Mouse (Mus musculus) embryonic facial prominence, embryonic 11.5 days (tissue): ENCODE results near the gene Adcy10. TPM values are rescaled to one million over a fixed set of nuclear protein-coding genes. Genes with fewer than 3 reads are reported as not detected.
A peak's percentile ranks its signal among the peaks of the same experiment; 100 is the strongest.

ENCODE experiments used
- ATAC-seq: fragments of 200-750 bp; cut with Nextera tagmentation; replicated peaks from 2 replicates; pipeline ENCODE4 v1.8.0; 2017; ENCODE audit warnings: low read depth; ENCODE audit not compliant: insufficient number of reproducible peaks, low FRiP score, low TSS enrichment
- DNase-seq: peaks from one replicate; pipeline ENCODE4 v3.0.0-alpha.2; 2015; ENCODE audit warnings: low spot score
- H3K27ac ChIP-seq: fragments of 300-500 bp; sonication (generic); replicated peaks from 2 replicates; pipeline ENCODE4 v1.5.1; 2014; ENCODE audit warnings: mild to moderate bottlenecking, low read depth, low read length, control low read depth
- H3K27me3 ChIP-seq: fragments of 300-500 bp; sonication (generic); 2 replicates; pipeline ENCODE4 v1.6.1; 2014; ENCODE audit warnings: mild to moderate bottlenecking, low read length, moderate library complexity, mixed read lengths; ENCODE audit not compliant: control insufficient read depth, insufficient read depth
- H3K36me3 ChIP-seq: fragments of 300-500 bp; sonication (generic); replicated peaks from 2 replicates; pipeline ENCODE4 v1.6.1; 2014; ENCODE audit warnings: low read depth, mild to moderate bottlenecking, low read length, moderate library complexity, mixed read lengths; ENCODE audit not compliant: control insufficient read depth, insufficient read depth
- H3K4me1 ChIP-seq: fragments of 300-500 bp; sonication (generic); 2 replicates; pipeline ENCODE4 v1.6.1; 2014; ENCODE audit warnings: low read length, mixed read lengths; ENCODE audit not compliant: control insufficient read depth, insufficient read depth
- H3K4me2 ChIP-seq: fragments of 300-500 bp; sonication (generic); 2 replicates; pipeline ENCODE4 v1.6.1; 2014; ENCODE audit warnings: low read depth, mild to moderate bottlenecking, control low read depth, low read length, moderate library complexity
- H3K4me3 ChIP-seq: fragments of 300-500 bp; sonication (generic); 2 replicates; pipeline ENCODE4 v1.5.1; 2014; ENCODE audit warnings: low read depth, low read length, control low read depth
- H3K9ac ChIP-seq: fragments of 300-500 bp; sonication (generic); replicated peaks from 2 replicates; pipeline ENCODE4 v1.6.1; 2014; ENCODE audit warnings: mild to moderate bottlenecking, control low read depth, low read length
- H3K9me3 ChIP-seq: fragments of 300-500 bp; sonication (generic); replicated peaks from 2 replicates; pipeline ENCODE4 v1.6.1; 2016; ENCODE audit warnings: mild to moderate bottlenecking, low read length, inconsistent platforms, mixed read lengths; ENCODE audit not compliant: control insufficient read depth
- WGBS: fragments of 180-500 bp; shearing (Covaris S2); extraction: QIAGEN DNeasy Blood & Tissue Kit; methylation state at CpG from one replicate; pipeline ENCODE4 v1.1.7; 2014; 5-methylcytosine and 5-hydroxymethylcytosine counted together
- polyA plus RNA-seq: library from polyadenylated mRNA; unstranded; fragments of >200 nt; fragmentation: Nextera tagmentation; extraction: Ambion mirVana; gene quantifications from 2 replicates; pipeline ENCODE4 v1.2.1, GENCODE M21; 2014

Gene Adcy10
- polyA plus RNA-seq, 1 experiment from 2014 or later: not detected

DNA sequence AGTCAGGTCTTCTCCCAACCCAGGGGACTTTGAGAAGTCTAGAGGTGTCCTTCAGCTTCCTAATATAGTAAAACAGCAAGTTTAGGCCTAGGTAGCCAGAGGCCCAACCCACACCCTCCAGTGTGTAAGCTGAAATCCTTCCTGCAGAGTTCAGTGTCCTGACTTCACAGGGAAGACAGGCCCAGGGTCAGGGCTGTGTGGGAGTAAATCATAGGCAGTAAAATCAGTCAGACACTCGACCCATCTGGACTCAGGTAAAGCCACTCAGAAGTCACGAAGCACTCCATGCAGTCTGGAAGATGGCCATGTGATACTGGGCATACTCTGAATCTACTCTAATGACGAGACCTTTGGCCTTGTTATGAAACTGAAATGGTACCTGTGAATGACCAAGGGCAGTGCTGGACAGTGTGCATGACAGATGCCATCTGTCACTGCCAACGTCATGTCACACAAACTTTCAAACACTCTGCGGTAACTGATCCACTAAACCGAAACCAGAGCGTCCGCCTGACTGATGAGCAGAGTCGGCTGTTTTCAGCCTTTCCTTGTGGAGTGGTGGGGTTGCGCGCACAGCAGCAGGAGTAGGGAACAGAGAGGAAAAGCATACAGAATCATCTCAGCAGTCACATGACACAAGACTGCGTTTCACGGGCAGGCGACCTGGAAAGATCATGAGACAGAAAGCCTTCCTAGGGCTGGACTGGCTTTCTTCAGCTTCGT is 109.9 kb downstream of the Adcy10 start:
- Histone ChIP-seq H3K36me3 (no peaks in the 10 kb centered on the region; the same call in 1 of the 2 replicates), H3K9me3 (no peaks in the 10 kb centered on the region), H3K27me3 (no peaks in the 10 kb centered on the region), H3K9ac (no peak overlapping the region), H3K27ac (no peak overlapping the region), H3K4me1 (no peaks in the 10 kb centered on the region), H3K4me3 (no peak overlapping the region), H3K4me2 (no peak overlapping the region)
- ATAC-seq (no peak), DNase-seq (no peak)
- WGBS: 86% methylated on average over 15 of the region's 15 CpGs

DNA sequence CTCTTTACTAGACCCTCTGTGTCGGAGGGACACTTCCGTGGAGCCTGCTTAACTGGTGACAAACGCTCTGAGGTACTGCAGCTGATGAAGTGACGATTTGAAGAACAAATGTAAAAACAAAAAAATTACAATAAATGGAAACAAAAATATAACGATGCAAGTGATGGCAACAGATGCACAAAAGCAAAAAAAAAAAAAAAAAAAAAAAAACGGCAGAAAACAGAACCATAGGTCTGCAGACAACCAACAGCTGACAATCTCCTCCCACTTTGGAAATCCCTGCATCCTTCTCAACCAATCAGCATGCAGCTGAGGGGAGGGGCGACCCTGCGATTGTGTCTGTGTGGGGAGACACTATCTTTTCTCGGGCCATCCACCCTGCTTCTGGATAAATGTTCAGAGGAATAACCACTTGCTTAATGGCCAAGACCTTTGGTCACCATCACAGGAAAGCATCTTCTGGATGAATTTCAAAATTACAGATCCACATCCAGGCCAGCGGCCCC is 116.8 kb downstream of the Adcy10 start:
- ATAC-seq (no peak), DNase-seq (no peak)
- Histone ChIP-seq H3K27ac (no peak overlapping the region), H3K4me1 (no peaks in the 10 kb centered on the region), H3K36me3 (peaks cover 5% of the 10 kb centered on the region), H3K4me2 (no peak overlapping the region), H3K27me3 (no peaks in the 10 kb centered on the region), H3K9ac (no peak overlapping the region), H3K4me3 (no peak overlapping the region), H3K9me3 (no peaks in the 10 kb centered on the region)
- WGBS: 83% methylated on average over 10 of the region's 10 CpGs

DNA sequence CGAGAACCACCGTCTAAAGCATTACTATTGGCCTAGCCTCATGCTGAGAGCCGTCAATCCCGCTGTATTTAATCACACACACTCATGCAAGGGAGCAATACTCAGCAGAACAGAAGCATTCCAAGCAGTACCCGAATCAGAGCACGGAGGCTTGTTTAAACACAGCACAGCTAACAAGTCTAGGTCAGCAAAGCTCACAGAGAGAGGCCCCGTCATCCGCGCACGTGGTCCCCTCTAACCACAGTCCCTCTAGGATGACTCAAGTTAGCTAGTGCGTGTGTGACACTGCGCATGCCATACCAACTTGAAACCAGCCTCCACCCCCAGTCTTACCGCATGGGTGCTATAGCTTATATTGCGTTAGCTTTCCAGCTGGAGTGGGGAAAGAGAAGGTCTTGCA is 118.2 kb downstream of the Adcy10 start:
- no peak for DNase-seq
- Histone ChIP-seq H3K27ac (no peak overlapping the region), H3K9ac (no peak overlapping the region), H3K4me1 (no peaks in the 10 kb centered on the region), H3K4me3 (no peak overlapping the region), H3K9me3 (no peaks in the 10 kb centered on the region), H3K36me3 (peaks cover 5% of the 10 kb centered on the region), H3K27me3 (no peaks in the 10 kb centered on the region), H3K4me2 (no peak overlapping the region)
- ATAC-seq: no peak
- 94% methylated on average over 14 of the region's 14 CpGs for whole genome bisulfite sequencing

DNA sequence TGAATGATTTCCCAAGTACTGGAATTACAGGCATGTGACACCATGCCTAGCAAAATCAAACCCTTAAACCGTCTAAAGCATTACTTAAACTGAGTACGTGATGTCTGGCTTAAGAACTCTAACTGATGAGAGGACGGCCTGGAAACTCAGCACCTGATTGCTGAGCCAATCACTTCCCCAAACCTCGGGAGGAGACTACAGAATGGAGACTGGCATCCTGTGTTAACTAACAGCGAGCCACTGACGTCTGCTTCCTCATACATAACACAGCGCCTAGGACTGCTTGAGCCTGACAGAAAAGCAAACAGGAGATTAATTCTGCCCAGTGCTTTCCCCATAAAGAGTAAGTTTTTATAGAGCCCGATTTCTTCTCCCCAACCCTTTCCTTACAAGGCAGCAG is 119.2 kb downstream of the Adcy10 start:
- Histone ChIP-seq H3K27ac (no peak overlapping the region), H3K4me2 (no peak overlapping the region), H3K27me3 (no peaks in the 10 kb centered on the region), H3K4me3 (no peak overlapping the region), H3K9me3 (no peaks in the 10 kb centered on the region), H3K36me3 (peaks cover 5% of the 10 kb centered on the region), H3K4me1 (no peaks in the 10 kb centered on the region), H3K9ac (no peak overlapping the region)
- no peak for ATAC-seq
- no peak for DNase-seq
- 90% methylated on average over 8 of the region's 8 CpGs for WGBS

DNA sequence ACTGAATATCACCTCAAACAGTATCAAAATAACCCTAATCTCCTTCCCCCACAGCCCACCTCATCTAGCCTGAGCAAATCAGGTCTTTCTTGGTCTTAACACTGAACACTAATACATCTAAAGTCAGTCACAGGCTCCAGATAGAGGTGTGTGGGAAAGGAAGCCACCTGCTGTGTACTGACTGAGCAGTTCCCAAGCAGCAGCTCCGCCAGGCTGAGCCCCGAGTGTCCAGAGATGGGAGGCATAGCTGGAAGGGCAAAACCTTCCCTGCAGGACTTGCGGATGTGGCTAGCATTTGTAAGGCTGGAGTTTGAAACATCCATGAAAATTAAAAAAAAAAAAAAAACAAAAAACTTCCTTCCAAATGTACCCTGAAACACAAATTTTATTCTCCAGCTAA is 120.1 kb downstream of the Adcy10 start:
- 87% methylated on average over 3 of the region's 3 CpGs for WGBS
- no peak overlapping the region for H3K4me3 ChIP-seq
- DNase-seq: no peak
- no peaks in the 10 kb centered on the region for H3K4me1 ChIP-seq
- peaks cover 5% of the 10 kb centered on the region for H3K36me3 ChIP-seq
- no peak overlapping the region for H3K27ac ChIP-seq
- H3K9ac ChIP-seq: no peak overlapping the region
- no peaks in the 10 kb centered on the region for H3K27me3 ChIP-seq
- no peak for ATAC-seq
- H3K9me3 ChIP-seq: no peaks in the 10 kb centered on the region
- H3K4me2 ChIP-seq: no peak overlapping the region

DNA sequence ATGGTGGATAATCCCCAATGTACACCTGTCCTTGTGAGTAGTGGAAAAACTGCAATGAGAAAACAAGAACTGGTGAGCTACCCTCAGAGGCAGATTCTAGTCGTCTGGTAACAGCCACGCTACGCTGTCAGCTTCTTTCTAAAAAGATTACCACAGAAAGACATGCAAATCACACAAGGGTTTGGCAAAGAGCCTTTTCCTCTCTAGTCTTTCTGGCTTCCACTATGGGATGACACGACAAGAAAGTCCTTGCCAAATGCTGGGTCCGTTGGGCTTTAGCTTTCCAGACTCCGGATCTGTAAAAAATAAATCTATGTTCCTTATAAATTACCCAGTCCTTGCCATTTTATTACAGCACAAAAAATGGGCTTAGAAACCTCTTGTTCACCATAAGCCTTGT is 120.8 kb downstream of the Adcy10 start:
- no peak for ATAC-seq
- Histone ChIP-seq H3K4me1 (no peaks in the 10 kb centered on the region), H3K4me3 (no peak overlapping the region), H3K4me2 (no peak overlapping the region), H3K36me3 (peaks cover 5% of the 10 kb centered on the region), H3K9ac (no peak overlapping the region), H3K27me3 (no peaks in the 10 kb centered on the region), H3K27ac (no peak overlapping the region), H3K9me3 (no peaks in the 10 kb centered on the region)
- DNase-seq: no peak
- WGBS: 91% methylated on average over 6 of the region's 6 CpGs

DNA sequence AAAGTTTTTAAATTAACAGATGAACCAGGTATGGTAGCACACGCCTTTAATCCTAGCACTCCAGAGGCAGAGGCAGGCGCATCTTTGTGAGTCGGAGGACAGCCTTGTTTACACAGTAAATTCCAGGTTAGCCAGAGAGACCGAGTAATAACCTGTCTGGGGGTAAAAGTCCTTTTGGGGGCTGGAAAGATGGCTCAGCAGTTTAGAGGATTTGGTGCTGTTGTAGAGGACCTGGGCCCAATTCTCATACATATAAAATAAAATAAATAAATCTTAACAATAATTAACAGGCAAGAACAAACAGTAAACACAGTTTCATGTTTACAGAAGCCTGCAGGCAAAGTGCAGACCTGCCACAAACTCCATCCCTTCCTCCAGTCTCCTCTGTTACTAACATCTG is 123.9 kb downstream of the Adcy10 start:
- H3K27me3 ChIP-seq: no peaks in the 10 kb centered on the region
- H3K27ac ChIP-seq: no peak overlapping the region
- H3K36me3 ChIP-seq: peaks cover 5% of the 10 kb centered on the region
- no peak overlapping the region for H3K9ac ChIP-seq
- 63% methylated on average over 4 of the region's 4 CpGs for WGBS
- no peak for DNase-seq
- no peak for ATAC-seq
- H3K9me3 ChIP-seq: no peaks in the 10 kb centered on the region
- H3K4me2 ChIP-seq: no peak overlapping the region
- H3K4me1 ChIP-seq: no peaks in the 10 kb centered on the region
- H3K4me3 ChIP-seq: no peak overlapping the region

DNA sequence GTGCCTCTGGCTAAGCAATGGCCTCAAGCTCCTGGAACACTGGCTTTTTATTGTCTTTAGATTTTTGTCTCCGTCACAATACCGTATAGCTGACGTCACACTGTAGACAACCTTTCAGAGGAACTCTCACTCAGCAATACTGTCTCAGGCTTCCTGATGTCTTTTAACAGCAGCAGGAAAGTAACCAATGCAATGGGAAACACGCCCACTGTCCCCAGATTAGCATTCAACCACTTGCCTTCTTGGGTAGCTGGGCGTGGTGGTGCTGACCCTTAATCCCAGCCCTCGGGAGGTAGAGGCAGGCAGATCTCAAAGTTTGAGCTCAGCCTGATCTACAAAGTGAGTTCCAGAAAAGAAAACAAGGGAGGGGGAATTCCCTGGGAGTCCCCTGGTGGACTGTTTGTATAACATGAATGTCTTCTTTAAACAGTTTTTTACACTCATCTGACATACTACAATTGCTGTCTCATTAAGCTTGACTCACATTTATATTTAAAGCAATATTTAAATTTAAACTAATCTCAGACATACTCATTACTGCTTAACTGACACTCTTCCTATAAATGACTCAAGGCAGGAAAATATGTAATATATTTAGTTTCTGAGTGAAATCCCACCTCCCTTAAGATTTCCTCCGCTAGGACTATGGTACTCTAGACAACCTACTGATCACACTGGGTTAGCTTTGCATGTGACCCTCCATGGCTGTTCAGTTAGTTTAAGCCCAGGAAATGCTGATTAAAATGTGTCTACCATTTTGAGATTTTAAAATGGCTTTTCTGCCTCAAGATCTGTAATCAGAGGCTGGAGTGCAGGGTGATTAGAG is 124.7 kb downstream of the Adcy10 start:
- ATAC-seq: no peak
- 55% methylated on average over 7 of the region's 7 CpGs for WGBS
- no peak overlapping the region for H3K4me3 ChIP-seq
- H3K27me3 ChIP-seq: no peaks in the 10 kb centered on the region
- H3K4me1 ChIP-seq: no peaks in the 10 kb centered on the region
- peaks cover 5% of the 10 kb centered on the region for H3K36me3 ChIP-seq
- no peak for DNase-seq
- 0 out of 2 replicates have a peak overlapping the region, but pooled peaks have one; percentile 8 for H3K27ac ChIP-seq
- H3K4me2 ChIP-seq: no peak overlapping the region
- no peak overlapping the region for H3K9ac ChIP-seq
- no peaks in the 10 kb centered on the region for H3K9me3 ChIP-seq
